Mouse (Mus musculus) mesoderm, embryonic 11.5 days (tissue): ENCODE data around the gene Sv2c.
A peak's percentile ranks its signal among the peaks of the same experiment; 100 is the strongest.

Experiments
- DNase-seq: peaks from one replicate; pipeline ENCODE4 v3.0.0-alpha.2; 2012; ENCODE audit warnings: low read depth, low spot score

The Sv2c gene

DNA sequence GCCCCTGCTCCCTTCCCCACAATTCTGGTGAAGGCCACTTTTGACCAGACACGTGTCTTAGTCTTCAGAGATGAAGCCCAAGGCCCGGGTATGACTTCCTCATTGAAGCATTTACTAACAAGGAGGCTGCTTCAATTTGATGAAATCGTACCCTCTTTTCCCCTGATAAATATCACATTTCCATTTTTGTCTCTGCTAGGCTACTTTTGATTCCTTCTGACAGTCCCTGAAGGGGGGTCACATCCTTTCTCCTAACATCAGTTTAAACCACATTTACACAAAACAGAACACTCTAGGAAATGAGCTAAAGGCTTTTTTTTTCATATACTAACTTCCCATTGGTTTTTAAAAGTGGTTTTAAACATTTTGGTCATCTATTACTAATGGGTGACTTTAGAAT lies 79.6 kb downstream of the Sv2c start:
- no peak for DNase-seq

DNA sequence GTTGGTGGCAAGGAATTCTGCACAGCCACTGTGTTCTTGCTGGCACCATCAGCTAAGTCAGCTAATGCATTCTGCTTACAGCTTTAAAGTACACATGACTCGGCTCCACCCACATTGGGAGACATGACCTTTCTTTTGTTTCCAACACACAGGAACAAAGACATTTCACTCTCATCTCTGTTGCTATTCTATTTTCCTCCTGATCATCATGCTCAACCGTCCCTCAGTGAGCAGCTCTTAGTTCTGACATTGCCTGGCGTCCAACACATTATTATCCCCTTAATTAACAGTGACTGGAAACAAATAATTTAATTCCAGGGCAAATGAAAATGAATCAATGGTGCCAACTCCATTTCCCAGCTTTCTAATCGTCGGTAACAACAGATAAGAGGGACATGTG lies 87.0 kb downstream of the Sv2c start:
- no peak for DNase-seq

DNA sequence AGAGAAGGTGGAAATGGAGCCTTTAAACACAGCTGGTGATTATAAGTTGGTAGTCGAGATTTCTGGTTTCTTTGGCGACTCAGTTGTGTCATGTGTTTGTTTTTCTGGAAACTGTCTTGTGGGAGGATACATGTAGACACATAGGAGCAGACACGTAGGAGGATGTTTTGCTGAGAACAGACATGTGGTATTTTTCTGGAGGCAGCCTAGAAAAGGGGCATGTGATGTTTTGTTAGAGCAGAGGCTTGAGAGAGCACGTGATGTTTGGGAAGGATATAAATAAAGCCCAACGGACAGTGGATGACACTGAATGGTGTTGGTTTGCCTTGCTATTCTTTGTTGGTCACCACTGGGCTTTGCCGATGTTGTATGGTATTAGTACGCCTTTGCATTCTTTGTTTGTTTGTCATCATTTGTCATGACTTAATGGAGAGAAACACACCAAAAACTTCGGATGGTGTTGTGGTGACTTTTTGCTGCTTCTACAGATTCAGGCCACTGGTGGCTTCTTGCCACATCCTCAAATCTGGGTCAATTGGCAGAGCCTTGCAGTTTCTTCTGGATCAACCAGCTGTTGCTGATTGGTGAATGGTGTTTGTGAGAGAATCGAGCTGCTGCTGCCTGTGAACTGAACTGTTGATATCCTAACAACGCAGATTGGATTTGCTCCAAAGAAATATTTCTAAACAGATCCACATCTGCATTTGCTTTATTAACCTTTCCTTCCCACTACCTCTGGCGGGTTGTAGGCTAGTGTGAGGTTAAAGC lies 91.9 kb downstream of the Sv2c start:
- DNase-seq = no peak

DNA sequence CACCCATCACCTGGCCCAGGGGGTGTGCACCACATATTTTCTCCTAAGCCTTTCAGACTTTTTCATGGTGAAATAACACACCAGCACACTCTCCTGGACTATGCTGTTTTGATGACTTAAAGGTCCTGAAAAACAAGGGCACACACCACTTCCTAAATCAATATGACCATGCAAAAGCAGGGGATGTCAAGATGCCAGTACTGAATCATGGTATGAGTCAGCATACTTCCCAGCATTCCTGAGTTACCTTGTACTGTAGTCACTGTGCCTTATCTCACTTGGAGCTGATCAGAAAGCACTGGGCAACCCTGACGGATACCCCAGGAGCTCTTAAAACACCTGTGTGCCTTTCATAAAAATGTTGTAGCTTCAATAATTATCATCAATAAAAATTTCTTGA lies 92.8 kb downstream of the Sv2c start:
- no peak for DNase-seq

DNA sequence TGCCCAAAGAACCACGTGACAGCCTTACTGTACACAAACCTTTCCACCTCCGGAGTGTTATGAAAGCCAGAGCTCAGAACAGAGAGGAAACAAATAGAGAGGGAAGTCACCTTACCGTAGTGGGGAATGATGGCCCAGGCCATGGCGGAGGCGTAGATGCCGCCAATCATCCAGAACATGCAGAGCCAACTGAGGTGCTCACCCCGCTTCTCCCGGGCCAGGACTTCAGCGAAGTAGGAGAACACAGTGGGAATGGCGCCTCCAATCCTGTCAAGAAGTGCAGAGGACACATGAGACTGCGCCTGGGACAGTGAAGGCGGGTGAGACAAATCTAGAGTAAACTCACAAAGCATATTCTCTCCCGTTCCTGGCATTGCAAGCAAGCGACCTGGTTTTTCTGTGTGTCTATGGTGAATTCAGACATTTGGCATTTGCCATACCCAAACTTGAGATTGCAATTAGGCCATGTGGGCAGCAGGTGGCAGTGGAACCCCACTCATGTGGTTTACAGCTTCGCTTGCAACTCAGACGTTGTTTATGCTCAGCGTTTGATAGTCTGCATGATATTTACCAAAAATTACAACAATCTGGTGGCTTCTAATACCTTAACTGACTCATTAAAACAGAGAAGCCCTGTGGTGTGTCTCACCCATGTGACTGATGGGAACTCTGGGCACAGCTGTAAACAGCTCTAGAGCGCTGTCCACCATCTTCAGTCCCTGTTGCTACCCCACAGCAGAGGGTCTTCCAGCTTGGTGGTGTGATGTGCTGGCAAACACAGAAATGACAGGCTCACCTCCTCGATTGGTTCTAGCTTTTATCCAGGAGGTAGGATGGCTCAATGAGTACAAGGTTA lies 101.8 kb downstream of the Sv2c start:
- peak; percentile 59 for DNase-seq

DNA sequence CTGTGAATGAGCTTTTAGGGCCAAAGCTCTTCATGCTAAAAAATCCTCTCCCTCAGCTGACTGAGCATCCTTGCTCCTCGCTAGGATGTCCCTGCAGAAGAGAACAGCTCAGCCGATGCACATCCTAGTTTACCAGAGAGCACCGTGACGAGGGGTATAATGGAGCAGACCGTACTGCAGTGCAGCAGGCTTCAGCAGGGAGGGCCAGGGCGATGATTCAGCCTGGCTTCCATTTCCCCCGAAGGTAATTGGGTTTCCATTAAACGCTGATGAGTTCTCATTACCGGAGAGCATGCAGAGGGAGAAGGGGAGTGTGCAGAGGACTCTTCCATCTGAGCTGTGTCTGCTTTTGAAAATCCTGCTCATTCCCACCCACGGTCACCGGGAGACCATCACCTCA lies 108.5 kb downstream of the Sv2c start:
- no peak for DNase-seq

DNA sequence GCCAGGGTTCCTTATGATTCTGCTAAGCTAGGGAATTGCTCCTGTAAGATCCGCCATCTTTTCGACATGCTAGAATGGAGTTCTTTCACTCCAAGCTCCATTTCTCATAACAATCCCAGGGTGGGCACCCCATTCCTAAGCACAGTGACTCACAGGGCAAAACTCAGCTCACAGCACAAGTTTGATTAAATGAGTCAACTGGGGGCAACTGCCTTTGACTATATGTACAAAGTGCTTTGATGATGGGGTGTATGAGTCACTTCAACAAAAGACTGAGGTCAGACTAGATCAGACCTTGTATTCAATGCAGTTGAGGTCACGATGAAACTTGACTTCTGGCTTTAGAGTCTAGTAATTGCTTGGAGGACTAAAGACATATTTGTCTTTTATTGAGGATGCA lies 116.9 kb downstream of the Sv2c start:
- DNase-seq = no peak

DNA sequence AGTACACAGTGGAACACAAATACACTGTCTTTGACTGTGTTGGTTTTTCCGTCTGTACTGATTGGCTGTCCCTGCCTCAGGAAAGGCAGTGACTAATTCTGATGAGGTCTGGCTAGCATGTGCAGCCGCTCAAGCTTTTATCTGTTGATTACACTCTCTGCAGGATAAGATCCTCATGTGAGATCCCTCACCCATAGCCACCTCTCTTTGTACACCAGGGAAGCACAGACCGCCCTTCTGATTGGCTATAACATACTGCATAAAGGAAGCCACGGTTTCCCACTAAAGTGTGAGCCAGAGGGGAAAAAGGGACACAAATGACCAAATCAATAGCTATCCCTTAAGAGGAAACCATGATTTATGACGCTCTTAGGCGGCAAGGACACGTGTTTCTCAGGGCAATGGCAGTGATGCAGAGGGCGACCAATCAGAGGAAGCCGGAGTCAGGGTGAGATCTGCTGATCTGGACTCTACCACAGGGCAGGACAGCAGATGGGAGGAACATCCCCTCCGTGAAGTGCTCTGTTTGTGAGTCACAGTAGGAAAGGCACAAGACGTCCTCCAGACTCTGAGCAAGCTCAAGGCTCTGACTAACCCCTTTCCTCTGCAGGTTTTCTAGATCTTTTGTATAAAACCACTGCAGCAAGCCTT lies 121.4 kb downstream of the Sv2c start:
- DNase-seq = peak; percentile 77

DNA sequence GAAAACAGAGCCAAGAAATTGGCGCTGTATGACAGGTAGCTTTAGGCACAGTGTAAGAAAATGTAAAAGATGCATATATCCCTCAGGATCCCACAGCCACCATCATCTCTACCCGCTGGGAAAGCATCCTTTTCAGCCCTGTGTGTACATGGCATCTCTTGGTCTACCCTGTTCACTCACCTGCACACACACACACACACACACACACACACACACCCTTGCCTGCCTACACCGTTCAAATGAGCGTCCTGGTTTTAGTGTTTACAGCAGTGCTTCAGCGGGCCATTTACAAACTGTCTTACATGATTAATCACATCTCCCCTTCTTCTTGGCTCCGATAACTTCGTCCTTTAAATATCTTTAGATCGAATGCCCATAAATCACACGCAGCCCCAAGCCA lies 123.4 kb downstream of the Sv2c start:
- DNase-seq = no peak

DNA sequence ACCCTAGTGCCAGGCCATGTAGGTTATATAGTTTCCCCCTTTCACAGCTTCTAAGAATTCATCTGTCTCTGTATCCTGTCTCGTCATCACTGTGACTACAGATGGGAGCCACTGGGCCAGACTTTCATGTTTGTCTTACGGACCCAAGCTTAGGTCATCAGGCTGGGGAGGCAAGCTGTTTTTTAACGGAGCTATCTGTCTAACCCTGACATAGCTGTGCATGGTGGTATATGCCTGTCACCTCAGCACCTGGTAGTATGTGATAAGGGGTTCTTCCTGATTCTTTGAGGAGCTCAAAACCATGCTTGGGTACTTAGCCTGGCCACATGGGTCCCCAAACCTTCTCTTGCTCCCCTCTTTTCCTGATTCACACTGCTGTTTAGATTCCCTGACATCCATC lies 124.2 kb downstream of the Sv2c start:
- no peak for DNase-seq

DNA sequence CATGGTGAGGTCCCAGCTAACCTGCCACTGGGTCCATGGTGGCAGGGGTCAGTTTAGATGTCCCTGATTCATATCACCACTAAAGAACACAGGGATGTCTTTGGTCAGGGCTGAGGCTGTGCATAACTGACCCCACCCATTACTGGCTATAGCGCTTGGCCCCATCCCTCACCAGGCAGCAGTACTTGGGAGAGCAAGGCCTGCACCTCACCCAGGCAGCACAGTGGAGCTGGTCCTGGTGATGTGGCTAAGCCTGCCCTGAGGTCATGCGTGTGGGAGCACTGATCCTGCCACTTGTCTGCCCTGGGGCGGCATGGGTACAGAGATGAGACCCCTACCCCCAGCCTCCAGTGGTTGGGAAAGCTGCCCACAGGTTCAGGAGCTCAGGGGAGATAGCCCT lies 128.8 kb downstream of the Sv2c start:
- no peak for DNase-seq

DNA sequence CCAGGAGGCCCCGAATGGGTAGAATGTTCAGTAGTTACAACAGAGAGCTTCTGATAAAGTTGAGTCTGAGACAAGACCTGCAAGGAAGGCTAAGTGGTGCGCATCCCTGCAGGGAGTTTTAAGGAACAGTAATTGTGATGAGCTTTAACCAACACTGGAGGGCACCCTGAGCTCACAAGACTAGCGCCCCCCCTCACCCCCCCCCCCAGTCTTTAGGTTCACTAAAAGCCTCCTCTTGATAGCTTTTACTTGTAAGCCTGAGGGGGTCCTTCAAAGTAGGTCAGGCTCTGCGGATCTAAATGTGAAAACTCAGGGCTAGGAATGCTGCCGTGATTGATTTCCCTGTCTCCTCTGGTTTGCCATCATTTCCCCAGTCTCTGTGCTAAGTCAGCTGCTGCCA lies 129.9 kb downstream of the Sv2c start:
- DNase-seq = no peak

DNA sequence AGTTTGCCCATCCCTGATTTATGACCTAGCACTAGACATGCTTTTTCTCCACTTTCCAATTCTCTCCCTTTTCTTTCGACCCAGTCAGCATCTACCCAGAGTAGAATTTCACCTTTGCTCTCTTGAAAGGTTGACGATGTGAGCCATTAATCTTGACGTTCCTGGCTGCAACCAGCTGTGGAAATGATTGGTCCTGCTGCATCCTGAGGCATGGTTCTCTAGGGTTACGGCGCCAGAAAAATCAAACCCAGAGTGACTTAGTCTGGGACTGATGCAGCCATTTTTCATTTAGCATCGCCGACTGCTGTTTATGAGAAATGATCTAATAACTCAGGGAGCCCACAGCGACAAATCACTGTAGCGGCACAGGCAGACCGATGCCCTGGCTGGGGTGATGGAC lies 133.0 kb downstream of the Sv2c start:
- DNase-seq = peak; percentile 72

DNA sequence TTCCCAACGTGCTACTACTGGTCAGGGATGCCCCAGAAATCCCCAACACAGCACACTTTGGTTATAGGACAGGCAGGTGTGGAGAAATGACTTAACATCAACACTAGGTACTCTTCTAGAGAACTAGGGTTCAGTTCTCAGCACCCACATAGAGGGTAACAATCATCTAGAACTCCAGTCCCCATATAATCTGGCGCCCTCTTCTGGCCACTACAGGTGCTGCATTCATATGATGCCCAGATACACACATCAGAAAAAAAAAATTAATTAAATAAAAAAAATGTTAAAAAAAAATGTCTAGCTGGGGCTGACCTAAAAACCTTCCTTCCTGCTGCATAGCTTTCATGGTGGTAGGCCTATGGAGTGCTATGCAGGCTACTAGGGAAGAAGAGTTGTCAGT lies 135.1 kb downstream of the Sv2c start:
- DNase-seq = no peak

DNA sequence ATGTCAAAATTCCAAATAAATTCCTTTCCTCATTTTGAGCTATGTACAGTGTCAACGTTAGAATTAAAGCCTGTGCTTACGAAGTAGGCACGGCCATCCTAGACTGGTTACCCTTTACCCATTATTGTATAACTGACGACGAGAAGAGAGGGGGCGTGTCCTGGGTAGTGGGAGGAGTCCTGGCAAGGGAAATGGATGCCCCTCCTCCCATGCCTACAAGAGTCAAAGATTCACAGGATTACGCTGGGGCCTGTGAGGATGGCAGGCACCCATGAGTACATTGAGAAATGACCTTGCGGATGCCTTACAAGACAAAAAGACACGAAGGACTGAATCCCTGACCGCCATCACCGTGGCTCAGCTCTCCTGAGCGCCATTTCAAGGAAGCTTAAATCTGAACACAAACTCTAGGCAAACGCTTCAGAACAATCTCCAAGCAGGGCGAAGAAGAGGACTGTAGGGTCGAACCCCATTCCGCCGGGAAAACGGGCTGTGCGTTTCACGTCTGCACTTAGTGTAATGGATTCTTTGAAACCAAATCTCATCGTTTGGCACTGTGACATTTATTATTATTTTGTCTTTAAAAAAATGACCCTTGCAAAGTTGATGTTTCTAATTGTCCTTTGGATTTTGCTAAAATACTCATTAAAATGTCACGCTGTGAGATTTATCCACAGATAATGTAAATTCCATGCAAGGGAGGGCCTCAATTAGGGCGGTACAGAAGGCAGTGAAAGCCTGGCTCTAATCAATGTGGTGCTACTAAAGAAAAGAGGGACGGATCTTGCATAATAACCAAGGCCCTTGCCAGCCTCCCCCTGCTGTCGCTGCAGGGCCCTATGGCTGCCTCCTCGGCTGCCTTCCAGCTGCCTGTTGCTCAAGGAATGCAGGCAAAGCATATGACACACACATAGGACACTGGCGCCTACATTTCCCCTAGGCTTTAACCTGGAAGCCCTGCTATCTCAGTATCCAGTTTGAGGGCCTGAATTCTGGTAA lies 137.4 kb downstream of the Sv2c start:
- peak; percentile 46 for DNase-seq

DNA sequence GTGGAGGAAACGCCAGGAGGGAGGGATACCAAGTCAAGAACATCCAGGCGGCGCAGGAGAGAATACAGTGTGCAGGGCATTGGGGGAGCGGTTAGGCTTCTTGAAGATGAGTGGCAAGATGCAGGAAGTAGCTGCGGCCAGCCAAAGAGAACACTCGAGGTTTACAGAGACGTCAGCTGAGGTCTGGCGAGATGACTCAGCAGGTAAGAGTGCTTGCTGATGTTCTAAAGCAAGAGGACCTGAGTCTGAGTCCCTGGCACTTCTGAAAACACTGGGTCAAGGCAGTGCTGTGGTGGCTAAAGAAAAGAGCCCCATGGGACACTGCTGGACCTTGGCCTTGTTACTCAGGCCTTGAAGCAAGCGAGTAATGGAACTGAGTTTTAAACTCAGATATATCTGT lies 144.2 kb downstream of the Sv2c start:
- DNase-seq = no peak

DNA sequence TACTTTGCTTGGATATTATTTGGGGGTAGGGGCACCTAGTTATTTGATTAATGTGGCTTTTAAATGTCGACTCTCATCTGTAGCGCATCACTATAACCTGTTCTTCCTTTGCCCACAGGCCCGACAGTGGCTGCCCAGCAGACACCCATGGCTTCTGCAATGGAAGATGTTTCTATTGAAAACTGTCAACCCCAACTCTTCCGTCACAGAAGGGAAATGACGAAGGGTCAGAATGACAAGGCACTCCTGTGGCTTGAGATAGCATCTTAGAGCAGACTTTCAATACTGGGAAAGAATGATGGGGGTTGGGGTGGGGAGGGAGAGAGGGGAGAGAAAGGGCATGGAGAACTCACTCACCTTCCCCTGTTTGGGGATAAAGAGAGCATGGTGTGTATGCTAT lies 145.2 kb downstream of the Sv2c start:
- DNase-seq = no peak

DNA sequence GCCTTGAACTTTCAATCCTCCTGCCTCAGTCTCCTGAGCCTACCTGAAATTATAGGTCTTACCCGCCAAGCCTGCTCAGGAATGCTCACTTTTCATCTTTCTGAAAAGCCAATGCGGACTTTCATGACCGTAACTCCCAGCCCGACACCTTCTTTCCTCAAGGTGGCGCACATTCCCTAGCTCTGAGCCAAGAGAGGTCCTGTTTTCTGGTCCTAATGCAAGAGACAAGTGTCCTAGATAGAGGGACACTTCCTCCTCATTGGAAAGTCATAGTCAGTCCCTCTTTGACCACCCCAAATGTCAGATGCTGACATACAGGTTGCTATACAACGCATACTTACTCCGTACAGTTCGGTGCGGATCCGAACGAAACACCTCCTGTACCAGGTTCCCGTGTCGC lies 146.0 kb downstream of the Sv2c start:
- no peak for DNase-seq

DNA sequence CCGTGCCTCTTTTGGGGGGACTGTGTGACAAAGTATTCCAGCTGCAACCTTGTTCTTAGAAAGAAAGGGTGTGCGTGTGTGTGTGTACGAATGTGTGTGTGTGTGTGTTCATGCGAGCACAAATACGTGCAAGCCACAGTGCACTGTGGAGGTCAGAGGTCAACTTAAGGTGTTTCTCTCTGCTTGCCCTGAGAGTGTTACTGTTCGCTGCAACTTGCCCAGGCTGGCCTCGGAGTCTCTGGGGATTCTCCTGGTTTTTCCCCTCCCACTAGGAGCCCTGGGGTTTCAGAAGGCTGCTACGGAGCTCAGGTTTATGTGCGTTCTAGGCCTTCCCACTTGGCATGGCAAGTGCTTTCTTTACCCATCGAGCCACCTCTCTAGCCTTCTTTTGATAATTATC lies 157.2 kb downstream of the Sv2c start:
- DNase-seq = no peak

DNA sequence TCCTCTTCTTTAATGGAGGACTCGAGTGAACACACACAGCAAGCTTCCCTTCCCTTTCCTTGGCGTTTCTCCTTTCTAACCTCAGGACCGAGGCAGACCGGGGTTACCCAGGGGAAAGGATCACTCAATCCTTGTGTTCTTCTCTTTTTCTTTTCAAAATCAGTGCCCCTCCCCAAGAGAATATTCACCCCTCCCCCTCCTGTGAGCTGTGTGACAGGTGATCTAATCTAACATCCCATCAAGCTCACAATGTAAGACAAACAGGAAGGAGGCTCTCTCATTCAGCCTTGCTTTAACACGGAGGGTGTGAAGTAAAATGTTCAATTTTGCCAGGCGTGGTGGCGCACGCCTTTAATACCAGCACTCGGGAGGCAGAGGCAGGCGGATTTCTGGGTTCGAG lies 158.3 kb downstream of the Sv2c start:
- DNase-seq = no peak

DNA sequence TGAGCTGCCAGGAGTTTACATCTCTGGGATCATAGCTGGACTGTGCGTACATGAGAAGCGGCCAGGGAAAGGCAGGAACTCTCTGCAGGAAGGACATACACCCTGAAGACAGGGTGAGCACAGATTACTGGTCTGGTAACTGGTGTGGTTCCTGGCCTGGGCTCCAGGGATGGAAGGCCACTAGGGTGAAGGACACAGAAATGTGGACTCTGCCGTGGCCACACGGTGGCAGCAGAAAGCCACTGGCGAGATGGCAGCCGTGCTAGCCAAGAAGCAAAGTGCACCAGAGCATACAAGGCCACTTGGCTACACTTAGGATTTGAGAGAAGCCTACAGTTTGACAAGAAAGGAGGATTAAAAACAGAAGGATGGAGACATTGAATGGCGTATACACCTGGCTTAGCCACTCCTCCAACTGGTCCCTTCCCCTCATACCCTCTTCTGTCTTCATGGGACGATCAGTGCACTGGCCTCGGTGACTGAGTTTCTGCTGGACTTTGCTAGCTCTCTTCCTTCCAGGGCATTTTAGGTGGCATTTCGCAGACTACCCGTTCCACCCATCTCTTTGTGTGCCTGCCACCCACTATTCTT lies 158.9 kb downstream of the Sv2c start:
- peak; percentile 75 for DNase-seq
